Mouse (Mus musculus) lung, adult 18-20 months (tissue): ENCODE data around the gene Apoa5.

ENCODE experiments used
- DNase-seq, 2 experiments: peaks; one replicate each; pipeline ENCODE4 v3.0.0; 2022; ENCODE audit warnings: mixed read lengths in 2 of 2

Apoa5 gene

GRCm38 (mm10) chr9:46268343-46268873 lies at the start of gene Apoa5:
Gene Apoa5, plus strand, starts transcription at chr9:46268633.
- DNase-seq: no peak

- peak; percentile 22 to 25 for DNase-seq
These were observed 45.3 kb upstream of the Apoa5 start for GRCm38 (mm10) chr9:46223090-46223489.

- DNase-seq: no peak
These were observed 44.3 kb upstream of the Apoa5 start for GRCm38 (mm10) chr9:46224101-46224500.

GRCm38 (mm10) chr9:46224945-46225660 lies 43.3 kb upstream of the Apoa5 start:
- no peak for DNase-seq

GRCm38 (mm10) chr9:46227064-46227614 lies 41.3 kb upstream of the Apoa5 start:
- DNase-seq: no peak

- DNase-seq: no peak
These were observed 39.9 kb upstream of the Apoa5 start, which contains the start of gene Apoa1 for GRCm38 (mm10) chr9:46228491-46228890. Gene Apoa1, plus strand, starts transcription at chr9:46228580.

GRCm38 (mm10) chr9:46229573-46230449 lies 38.6 kb upstream of the Apoa5 start:
- peak; percentile 79 to 87 for DNase-seq

- no peak for DNase-seq
These were observed 37.9 kb upstream of the Apoa5 start for GRCm38 (mm10) chr9:46230450-46230975.

GRCm38 (mm10) chr9:46235196-46235595 lies 33.2 kb upstream of the Apoa5 start:
- DNase-seq: no peak

- no peak for DNase-seq
These were observed 33.0 kb upstream of the Apoa5 start, which contains the start of gene Apoc3 for GRCm38 (mm10) chr9:46235596-46235648. Gene Apoc3, minus strand, starts transcription at chr9:46235636.

- no peak for DNase-seq
These were observed 32.8 kb upstream of the Apoa5 start for GRCm38 (mm10) chr9:46235649-46236048.

- DNase-seq: no peak
These were observed 29.6 kb upstream of the Apoa5 start for GRCm38 (mm10) chr9:46238850-46239249.

- no peak for DNase-seq
These were observed 27.8 kb upstream of the Apoa5 start, which contains the start of gene Apoa4 for GRCm38 (mm10) chr9:46240526-46241153. Gene Apoa4, plus strand, starts transcription at chr9:46240696.

- DNase-seq: no peak
These were observed 26.6 kb upstream of the Apoa5 start for GRCm38 (mm10) chr9:46241818-46242217.

GRCm38 (mm10) chr9:46243122-46243521 lies 25.3 kb upstream of the Apoa5 start:
- no peak for DNase-seq

- no peak for DNase-seq
These were observed 24.8 kb upstream of the Apoa5 start for GRCm38 (mm10) chr9:46243584-46243983.

- DNase-seq: peak; percentile 37 to 64
These were observed 21.6 kb upstream of the Apoa5 start for GRCm38 (mm10) chr9:46246752-46247324.

GRCm38 (mm10) chr9:46256177-46256576 lies 12.3 kb upstream of the Apoa5 start:
- no peak for DNase-seq

GRCm38 (mm10) chr9:46256658-46257385 lies 11.6 kb upstream of the Apoa5 start:
- no peak for DNase-seq

- peak; percentile 15 to 23 for DNase-seq
These were observed 10.9 kb upstream of the Apoa5 start for GRCm38 (mm10) chr9:46257546-46257945.

- DNase-seq: no peak
These were observed 9.3 kb upstream of the Apoa5 start for GRCm38 (mm10) chr9:46259111-46259510.

- DNase-seq: no peak
These were observed 7.3 kb upstream of the Apoa5 start for GRCm38 (mm10) chr9:46261131-46261530.
